Mouse (Mus musculus): ENCODE data around the gene Sesn2. TPM values are rescaled to one million over a fixed set of nuclear protein-coding genes. Genes with fewer than 3 reads are reported as not detected.

The Sesn2 gene
- polyA plus RNA-seq, 1 experiment from 2014 or later = 7.7 TPM

DNA sequence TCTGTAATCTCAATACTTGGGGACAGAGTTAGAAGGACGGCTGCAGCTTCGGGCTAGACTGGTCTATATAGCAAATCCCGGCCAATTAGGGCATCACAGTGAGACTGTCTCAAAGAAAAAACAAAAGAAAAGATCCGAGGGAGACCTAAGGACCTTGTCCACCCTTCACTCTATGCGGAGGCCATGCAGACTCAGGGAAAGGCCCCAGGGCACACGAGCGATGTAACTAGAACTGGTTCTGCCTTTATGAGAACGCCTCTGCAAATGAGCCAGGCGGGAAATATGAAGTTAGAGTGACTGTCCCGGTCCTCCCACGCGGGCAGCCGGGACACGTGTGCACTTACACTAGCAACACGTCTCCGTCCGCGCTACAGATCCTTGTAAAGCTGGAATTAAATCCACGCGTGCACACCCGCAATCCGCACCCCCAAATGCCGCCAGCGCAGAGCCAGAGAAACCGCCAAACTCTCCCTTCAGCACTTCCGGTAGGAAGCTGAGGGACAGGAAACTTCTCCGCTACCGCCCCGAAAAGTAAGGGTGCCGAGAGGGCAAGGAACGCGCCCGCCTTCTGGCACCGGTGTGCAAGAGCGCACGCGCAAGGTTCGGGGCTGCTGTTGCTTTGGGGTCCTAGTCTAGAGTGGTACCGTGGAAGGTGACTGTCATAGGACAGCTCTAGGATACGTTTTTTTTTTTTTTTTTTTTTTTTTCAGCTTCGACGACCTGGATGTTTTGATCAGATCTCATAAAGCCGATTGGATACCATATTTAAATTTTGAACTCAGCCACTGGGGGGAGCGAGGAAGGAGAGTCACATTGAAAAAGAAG, 46.7 kb downstream of the Sesn2 start, which contains the start of gene Med18:
Gene Med18 (minus strand): TSS at position 492 of the 825 bp plus-strand sequence.
- ATAC-seq (ENCODE audit: insufficient number of reproducible peaks, low FRiP score, low TSS enrichment, low read depth) = peak; percentile 82
- Histone ChIP-seq H3K9me3 (ENCODE audit: control insufficient read depth, low read length) (no peaks in the 10 kb centered on the region), H3K27me3 (ENCODE audit: control insufficient read depth, insufficient read depth, low read length) (no peaks in the 10 kb centered on the region), H3K4me2 (ENCODE audit: low read depth, severe bottlenecking) (peak within 1 kb of the TSS; percentile 92), H3K9ac (ENCODE audit: low read length) (peak within 1 kb of the TSS; percentile 86), H3K4me1 (ENCODE audit: control insufficient read depth, insufficient read depth, low read length) (peaks cover 9% of the 10 kb centered on the region), H3K27ac (replicated peaks; ENCODE audit: low read depth, low read length) (no peak within 1 kb of the TSS), H3K4me3 (ENCODE audit: low read depth, low read length) (peak within 1 kb of the TSS; percentile 95), H3K36me3 (ENCODE audit: control insufficient read depth, insufficient read depth, low read length) (peaks cover 9% of the 10 kb centered on the region)
- DNase-seq (ENCODE audit: low spot score) = peak; percentile 96
- under 1% methylated on average over 44 of the region's 44 CpGs for WGBS

DNA sequence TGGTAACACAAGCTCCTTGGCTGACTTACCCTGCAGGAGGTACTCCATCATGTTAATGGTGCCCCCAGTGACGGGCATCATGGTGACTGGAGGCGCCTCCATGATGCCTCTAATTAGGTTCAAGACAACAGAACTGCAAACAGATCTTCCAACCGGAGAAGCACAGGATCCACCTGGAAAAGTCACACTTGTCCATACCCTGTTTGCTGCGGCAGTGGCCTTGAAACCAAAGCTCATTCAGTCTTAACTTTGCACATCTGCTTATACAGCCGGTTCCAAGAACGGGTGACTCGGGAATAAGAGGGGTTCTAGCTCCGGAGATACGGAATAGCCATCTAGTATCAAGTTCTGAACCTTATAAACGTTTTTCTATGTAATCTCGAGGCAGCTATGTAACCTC, 47.5 kb downstream of the Sesn2 start:
- ATAC-seq (ENCODE audit: insufficient number of reproducible peaks, low FRiP score, low TSS enrichment, low read depth) (no peak), DNase-seq (ENCODE audit: low spot score) (peak; percentile 30)
- Histone ChIP-seq H3K9me3 (ENCODE audit: control insufficient read depth, low read length) (no peaks in the 10 kb centered on the region), H3K4me3 (ENCODE audit: low read depth, low read length) (peak overlapping the region; percentile 95), H3K27me3 (ENCODE audit: control insufficient read depth, insufficient read depth, low read length) (no peaks in the 10 kb centered on the region), H3K4me2 (ENCODE audit: low read depth, severe bottlenecking) (peak overlapping the region; percentile 92), H3K9ac (ENCODE audit: low read length) (peak overlapping the region; percentile 86), H3K4me1 (ENCODE audit: control insufficient read depth, insufficient read depth, low read length) (peaks cover 9% of the 10 kb centered on the region), H3K36me3 (ENCODE audit: control insufficient read depth, insufficient read depth, low read length) (peaks cover 14% of the 10 kb centered on the region), H3K27ac (replicated peaks; ENCODE audit: low read depth, low read length) (no peak overlapping the region)
- WGBS = 10% methylated on average over 11 of the region's 11 CpGs

DNA sequence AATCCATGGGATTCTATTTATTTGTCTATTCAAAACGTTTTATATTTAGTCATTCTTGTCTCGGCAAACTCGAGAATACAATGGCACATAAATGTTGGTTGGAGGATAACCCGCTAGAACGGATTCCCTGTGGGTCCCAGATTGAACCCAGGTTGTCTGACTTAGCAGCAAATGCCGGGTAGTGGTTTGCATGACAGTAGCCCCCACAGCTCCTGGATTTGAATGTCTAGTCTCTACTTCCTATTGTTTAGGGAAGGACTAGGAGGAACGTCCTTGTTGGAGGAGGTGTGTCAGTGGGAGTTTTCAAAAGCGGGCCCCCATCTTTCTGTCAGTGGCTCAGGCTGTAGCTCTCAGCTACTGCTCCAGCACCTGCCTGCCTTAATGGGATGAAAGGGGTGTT, 50.1 kb downstream of the Sesn2 start:
- Histone ChIP-seq H3K36me3 (ENCODE audit: control insufficient read depth, insufficient read depth, low read length) (peaks cover 16% of the 10 kb centered on the region), H3K4me1 (ENCODE audit: control insufficient read depth, insufficient read depth, low read length) (peaks cover 9% of the 10 kb centered on the region), H3K9ac (ENCODE audit: low read length) (no peak overlapping the region), H3K4me2 (ENCODE audit: low read depth, severe bottlenecking) (no peak overlapping the region), H3K4me3 (ENCODE audit: low read depth, low read length) (no peak overlapping the region), H3K9me3 (ENCODE audit: control insufficient read depth, low read length) (no peaks in the 10 kb centered on the region), H3K27ac (replicated peaks; ENCODE audit: low read depth, low read length) (no peak overlapping the region), H3K27me3 (ENCODE audit: control insufficient read depth, insufficient read depth, low read length) (no peaks in the 10 kb centered on the region)
- 92% methylated on average over 8 of the region's 8 CpGs for WGBS
- ATAC-seq (ENCODE audit: insufficient number of reproducible peaks, low FRiP score, low TSS enrichment, low read depth) (no peak), DNase-seq (ENCODE audit: low spot score) (no peak)

DNA sequence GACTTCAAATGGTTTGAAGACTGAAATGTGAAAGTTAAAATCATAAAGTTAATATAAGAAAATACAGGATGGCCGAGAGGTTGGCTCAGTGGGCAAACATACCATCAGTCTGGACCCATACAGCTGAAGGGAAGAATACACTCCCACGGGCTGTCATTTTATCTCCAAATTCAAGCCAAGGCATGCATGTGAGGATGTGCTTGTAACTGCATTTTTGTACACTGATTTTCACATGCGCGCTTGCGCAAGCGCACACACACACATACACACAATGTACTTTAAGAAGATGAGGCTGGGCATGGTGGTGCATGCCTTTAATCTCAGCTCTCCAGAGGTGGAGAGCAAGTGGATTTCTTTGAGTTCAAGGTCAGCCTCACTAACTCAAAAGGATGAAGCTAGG, 54.7 kb downstream of the Sesn2 start:
- H3K27ac ChIP-seq (replicated peaks; ENCODE audit: low read depth, low read length) = no peak overlapping the region
- ATAC-seq (ENCODE audit: insufficient number of reproducible peaks, low FRiP score, low TSS enrichment, low read depth) (no peak), DNase-seq (ENCODE audit: low spot score) (no peak)
- H3K9ac ChIP-seq (ENCODE audit: low read length) = no peak overlapping the region
- WGBS = 93% methylated on average over 6 of the region's 6 CpGs
- H3K9me3 ChIP-seq (ENCODE audit: control insufficient read depth, low read length) = no peaks in the 10 kb centered on the region
- no peaks in the 10 kb centered on the region for H3K4me1 ChIP-seq (ENCODE audit: control insufficient read depth, insufficient read depth, low read length)
- peaks cover 16% of the 10 kb centered on the region for H3K36me3 ChIP-seq (ENCODE audit: control insufficient read depth, insufficient read depth, low read length)
- H3K4me2 ChIP-seq (ENCODE audit: low read depth, severe bottlenecking) = no peak overlapping the region
- no peaks in the 10 kb centered on the region for H3K27me3 ChIP-seq (ENCODE audit: control insufficient read depth, insufficient read depth, low read length)
- no peak overlapping the region for H3K4me3 ChIP-seq (ENCODE audit: low read depth, low read length)

DNA sequence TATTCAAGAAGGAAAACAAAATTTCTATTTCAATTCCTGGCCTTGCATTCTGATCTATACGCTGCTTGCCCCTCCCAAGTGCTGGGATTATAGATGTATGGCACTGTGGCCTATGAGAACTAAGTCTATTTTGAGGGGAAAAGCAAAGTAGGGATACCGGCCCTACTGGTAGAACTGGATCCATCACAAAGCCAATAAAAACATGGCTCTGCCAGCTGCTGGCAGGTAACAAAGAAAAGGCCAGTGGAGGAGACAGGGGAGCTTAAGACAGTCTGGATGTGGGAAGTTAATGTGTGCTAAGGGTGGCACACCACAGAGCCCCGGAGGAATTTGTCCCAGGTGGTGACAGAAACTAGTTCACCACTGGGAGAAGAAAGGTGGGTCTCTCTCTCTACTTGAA, 55.2 kb downstream of the Sesn2 start:
- Histone ChIP-seq H3K4me2 (ENCODE audit: low read depth, severe bottlenecking) (no peak overlapping the region), H3K36me3 (ENCODE audit: control insufficient read depth, insufficient read depth, low read length) (peaks cover 14% of the 10 kb centered on the region), H3K9me3 (ENCODE audit: control insufficient read depth, low read length) (no peaks in the 10 kb centered on the region), H3K4me1 (ENCODE audit: control insufficient read depth, insufficient read depth, low read length) (no peaks in the 10 kb centered on the region), H3K27ac (replicated peaks; ENCODE audit: low read depth, low read length) (no peak overlapping the region), H3K9ac (ENCODE audit: low read length) (no peak overlapping the region), H3K27me3 (ENCODE audit: control insufficient read depth, insufficient read depth, low read length) (no peaks in the 10 kb centered on the region), H3K4me3 (ENCODE audit: low read depth, low read length) (no peak overlapping the region)
- ATAC-seq (ENCODE audit: insufficient number of reproducible peaks, low FRiP score, low TSS enrichment, low read depth) (no peak), DNase-seq (ENCODE audit: low spot score) (no peak)
- 88% methylated on average over 3 of the region's 3 CpGs for whole genome bisulfite sequencing

DNA sequence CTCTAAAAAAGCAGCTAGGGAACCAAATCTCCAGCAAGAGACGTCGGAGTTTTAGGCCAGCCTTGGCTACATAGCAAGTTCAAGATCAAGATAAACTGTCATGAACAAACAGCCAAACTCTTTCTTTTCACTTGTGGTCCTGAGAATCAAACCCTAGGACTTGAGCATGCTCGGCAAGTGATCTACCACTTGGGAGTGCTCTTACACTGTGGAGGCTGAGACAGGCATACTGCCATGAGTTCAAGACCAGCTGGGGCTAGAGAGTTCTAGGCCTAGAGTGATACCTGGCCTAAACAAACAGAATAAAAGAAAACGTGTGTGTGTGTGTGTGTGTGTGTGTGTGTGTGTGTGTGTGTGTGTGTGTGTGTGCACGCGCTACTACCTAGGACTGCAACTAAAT, 56.1 kb downstream of the Sesn2 start:
- Histone ChIP-seq H3K27me3 (ENCODE audit: control insufficient read depth, insufficient read depth, low read length) (no peaks in the 10 kb centered on the region), H3K9ac (ENCODE audit: low read length) (no peak overlapping the region), H3K9me3 (ENCODE audit: control insufficient read depth, low read length) (no peaks in the 10 kb centered on the region), H3K4me3 (ENCODE audit: low read depth, low read length) (no peak overlapping the region), H3K36me3 (ENCODE audit: control insufficient read depth, insufficient read depth, low read length) (peaks cover 7% of the 10 kb centered on the region; the same call in 1 of the 2 replicates), H3K4me2 (ENCODE audit: low read depth, severe bottlenecking) (no peak overlapping the region), H3K4me1 (ENCODE audit: control insufficient read depth, insufficient read depth, low read length) (no peaks in the 10 kb centered on the region), H3K27ac (replicated peaks; ENCODE audit: low read depth, low read length) (no peak overlapping the region)
- whole genome bisulfite sequencing = 89% methylated on average over 6 of the region's 6 CpGs
- DNase-seq (ENCODE audit: low spot score) (no peak), ATAC-seq (ENCODE audit: insufficient number of reproducible peaks, low FRiP score, low TSS enrichment, low read depth) (no peak)

DNA sequence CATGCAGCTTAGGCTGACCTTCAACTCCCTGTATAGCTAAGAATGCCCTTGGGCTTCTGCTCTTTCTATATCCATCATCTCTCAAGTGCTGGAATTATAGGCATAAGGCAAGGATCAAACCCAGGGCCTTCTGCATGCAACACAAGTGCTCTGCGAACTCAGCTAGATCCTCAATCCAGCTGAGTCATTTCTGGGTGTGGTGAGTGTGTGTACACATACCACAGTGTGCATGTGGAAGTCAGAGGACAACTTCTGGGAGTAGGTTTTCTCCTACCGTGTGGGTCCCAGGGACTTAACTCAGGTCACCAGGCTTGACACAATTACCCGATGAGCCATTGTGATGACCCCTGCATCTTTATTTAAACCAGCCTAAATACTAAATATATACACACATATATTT, 60.5 kb downstream of the Sesn2 start:
- no peaks in the 10 kb centered on the region for H3K9me3 ChIP-seq (ENCODE audit: control insufficient read depth, low read length)
- H3K27ac ChIP-seq (replicated peaks; ENCODE audit: low read depth, low read length) = no peak overlapping the region
- no peak overlapping the region for H3K4me2 ChIP-seq (ENCODE audit: low read depth, severe bottlenecking)
- no peak for ATAC-seq (ENCODE audit: insufficient number of reproducible peaks, low FRiP score, low TSS enrichment, low read depth)
- WGBS = 91% methylated on average over 3 of the region's 3 CpGs
- no peaks in the 10 kb centered on the region for H3K4me1 ChIP-seq (ENCODE audit: control insufficient read depth, insufficient read depth, low read length)
- H3K4me3 ChIP-seq (ENCODE audit: low read depth, low read length) = no peak overlapping the region
- no peaks in the 10 kb centered on the region for H3K36me3 ChIP-seq (ENCODE audit: control insufficient read depth, insufficient read depth, low read length)
- H3K27me3 ChIP-seq (ENCODE audit: control insufficient read depth, insufficient read depth, low read length) = no peaks in the 10 kb centered on the region
- no peak for DNase-seq (ENCODE audit: low spot score)
- no peak overlapping the region for H3K9ac ChIP-seq (ENCODE audit: low read length)

DNA sequence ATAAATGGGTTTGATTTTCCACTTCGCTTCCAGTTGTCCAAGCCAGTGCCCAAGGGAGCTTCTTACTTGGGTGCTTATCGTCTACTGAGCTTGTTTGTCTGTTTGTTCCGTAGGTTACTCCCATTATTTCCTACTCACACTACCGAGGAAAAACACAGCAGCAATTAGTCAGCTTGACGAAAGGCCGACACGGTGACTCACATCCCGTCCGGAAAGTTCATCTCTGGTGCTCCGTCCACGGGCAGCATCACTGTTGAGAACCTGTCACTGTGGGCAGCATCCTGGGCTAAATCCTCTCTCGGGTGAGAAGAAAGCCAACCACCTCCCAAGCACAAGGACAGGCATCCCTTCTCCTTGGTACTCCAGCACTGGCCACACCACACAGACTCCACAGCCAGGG, 64.2 kb downstream of the Sesn2 start:
- Histone ChIP-seq H3K4me1 (ENCODE audit: control insufficient read depth, insufficient read depth, low read length) (no peaks in the 10 kb centered on the region), H3K4me2 (ENCODE audit: low read depth, severe bottlenecking) (no peak overlapping the region), H3K4me3 (ENCODE audit: low read depth, low read length) (no peak overlapping the region), H3K9me3 (ENCODE audit: control insufficient read depth, low read length) (no peaks in the 10 kb centered on the region), H3K36me3 (ENCODE audit: control insufficient read depth, insufficient read depth, low read length) (no peaks in the 10 kb centered on the region), H3K9ac (ENCODE audit: low read length) (no peak overlapping the region), H3K27ac (replicated peaks; ENCODE audit: low read depth, low read length) (no peak overlapping the region), H3K27me3 (ENCODE audit: control insufficient read depth, insufficient read depth, low read length) (no peaks in the 10 kb centered on the region)
- ATAC-seq (ENCODE audit: insufficient number of reproducible peaks, low FRiP score, low TSS enrichment, low read depth) (no peak), DNase-seq (ENCODE audit: low spot score) (no peak)
- WGBS = 84% methylated on average over 12 of the region's 12 CpGs

Data from limb, embryonic 11.5 days (tissue).